Mouse (Mus musculus) frontal cortex, postnatal 10 days (tissue): ENCODE measurements around the gene Nup214.

Experiments
- DNase-seq, 2 experiments: peaks; one replicate each; pipeline ENCODE4 v3.0.0; 2022; ENCODE audit warnings: low spot score in 2 of 2, mixed read lengths in 1 of 2

Nup214 gene

GRCm38 (mm10) chr2:32096122-32096420 is 121.8 kb downstream of the Nup214 start:
- no peak for DNase-seq

DNA sequence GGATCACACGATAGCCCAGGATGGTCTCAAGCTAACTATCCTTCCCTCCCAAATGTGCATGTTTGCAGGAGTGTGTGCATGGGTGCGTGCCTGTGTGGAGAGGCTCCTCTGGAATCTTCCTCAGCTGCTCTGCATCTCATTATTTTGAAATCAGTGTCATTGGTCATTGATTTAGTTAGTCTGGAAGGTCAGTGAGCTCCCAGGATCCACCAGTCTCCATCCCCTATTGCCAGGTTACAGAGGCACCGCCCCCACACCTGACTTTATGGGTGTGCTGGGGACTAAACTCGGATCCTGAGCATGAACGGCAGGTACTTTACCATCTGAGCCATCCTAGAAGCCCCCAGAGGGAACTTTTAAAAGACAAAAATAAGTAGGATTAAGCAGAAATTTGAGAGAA is 128.7 kb downstream of the Nup214 start:
- DNase-seq, result no peak

DNA sequence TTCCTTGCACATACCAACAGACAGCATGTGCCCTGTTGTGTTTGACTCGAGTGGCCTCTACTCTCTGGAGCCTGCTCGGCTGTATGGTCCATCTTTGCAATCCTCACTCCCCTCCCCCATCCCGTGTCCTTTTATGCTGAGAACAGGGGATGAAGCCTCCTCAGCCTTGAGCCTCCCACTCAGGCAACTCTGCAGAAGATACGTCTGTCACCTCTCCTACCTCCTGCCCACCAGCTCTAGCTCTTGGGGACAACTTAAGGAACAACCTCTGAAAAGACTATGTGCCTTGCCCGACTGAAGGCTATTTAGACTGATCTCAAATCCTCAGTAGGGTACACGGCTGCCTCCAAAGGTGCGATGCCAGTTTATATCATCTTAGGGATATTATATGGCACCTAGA is 129.3 kb downstream of the Nup214 start:
- DNase-seq, result no peak
